Mouse (Mus musculus): ENCODE data around the gene Bicral. TPM values are rescaled to one million over a fixed set of nuclear protein-coding genes. Genes with fewer than 3 reads are reported as not detected.
A peak's percentile ranks its signal among the peaks of the same experiment; 100 is the strongest.

Bicral gene
- polyA plus RNA-seq, 1 experiment from 2014 or later: 1.8 TPM

GRCm38 (mm10) chr17:46885218-46885909 lies 27.1 kb upstream of the Bicral start:
- peak overlapping the region; percentile 24; the same call in 1 of the 2 replicates for H3K27ac ChIP-seq (ENCODE audit: low read depth)
- H3K27me3 ChIP-seq (ENCODE audit: insufficient read depth, low read length): no peaks in the 10 kb centered on the region
- H3K9ac ChIP-seq (replicated peaks): no peak overlapping the region
- ATAC-seq (no peak), DNase-seq (no peak)
- no peaks in the 10 kb centered on the region for H3K9me3 ChIP-seq (ENCODE audit: low read length)
- peaks cover 27% of the 10 kb centered on the region for H3K4me1 ChIP-seq (ENCODE audit: insufficient read depth)
- TF ChIP-seq CTCF (IDR thresholded peaks at IDR 0.05; ENCODE audit: low read depth) (no peak), EP300 (IDR thresholded peaks at IDR 0.05; ENCODE audit: low read depth) (no peak)
- H3K36me3 ChIP-seq (replicated peaks; ENCODE audit: insufficient read depth, low read length): no peaks in the 10 kb centered on the region
- H3K4me3 ChIP-seq (ENCODE audit: low read depth, low read length): no peak overlapping the region
- H3K4me2 ChIP-seq (ENCODE audit: low read depth, low read length): peak overlapping the region; percentile 57
- WGBS (ENCODE audit: insufficient replicate concordance): 54% methylated on average over 11 of the region's 11 CpGs

GRCm38 (mm10) chr17:46884766-46885165 lies 26.5 kb upstream of the Bicral start:
- H3K9me3 ChIP-seq (ENCODE audit: low read length): no peaks in the 10 kb centered on the region
- H3K9ac ChIP-seq (replicated peaks): no peak overlapping the region
- no peak overlapping the region for H3K27ac ChIP-seq (ENCODE audit: low read depth)
- DNase-seq: no peak
- 64% methylated on average over 6 of the region's 6 CpGs for WGBS (ENCODE audit: insufficient replicate concordance)
- H3K4me2 ChIP-seq (ENCODE audit: low read depth, low read length): no peak overlapping the region
- H3K27me3 ChIP-seq (ENCODE audit: insufficient read depth, low read length): no peaks in the 10 kb centered on the region
- TF ChIP-seq CTCF (IDR thresholded peaks at IDR 0.05; ENCODE audit: low read depth): no peak
- no peak for TF ChIP-seq EP300 (IDR thresholded peaks at IDR 0.05; ENCODE audit: low read depth)
- no peak for ATAC-seq
- H3K4me1 ChIP-seq (ENCODE audit: insufficient read depth): peaks cover 28% of the 10 kb centered on the region
- H3K4me3 ChIP-seq (ENCODE audit: low read depth, low read length): no peak overlapping the region
- no peaks in the 10 kb centered on the region for H3K36me3 ChIP-seq (replicated peaks; ENCODE audit: insufficient read depth, low read length)

- no peaks in the 10 kb centered on the region for H3K36me3 ChIP-seq (replicated peaks; ENCODE audit: insufficient read depth, low read length)
- no peak overlapping the region for H3K4me2 ChIP-seq (ENCODE audit: low read depth, low read length)
- H3K27me3 ChIP-seq (ENCODE audit: insufficient read depth, low read length): no peaks in the 10 kb centered on the region
- ATAC-seq (no peak), DNase-seq (no peak)
- 75% methylated on average over 9 of the region's 9 CpGs for WGBS (ENCODE audit: insufficient replicate concordance)
- H3K27ac ChIP-seq (ENCODE audit: low read depth): no peak overlapping the region
- H3K9me3 ChIP-seq (ENCODE audit: low read length): no peaks in the 10 kb centered on the region
- H3K4me1 ChIP-seq (ENCODE audit: insufficient read depth): peaks cover 31% of the 10 kb centered on the region
- H3K4me3 ChIP-seq (ENCODE audit: low read depth, low read length): no peak overlapping the region
- H3K9ac ChIP-seq (replicated peaks): no peak overlapping the region
- TF ChIP-seq CTCF (IDR thresholded peaks at IDR 0.05; ENCODE audit: low read depth): no peak
- no peak for TF ChIP-seq EP300 (IDR thresholded peaks at IDR 0.05; ENCODE audit: low read depth)
These were observed 24.8 kb upstream of the Bicral start for GRCm38 (mm10) chr17:46883107-46883506.

- WGBS (ENCODE audit: insufficient replicate concordance): 77% methylated on average over 6 of the region's 6 CpGs
- peaks cover 35% of the 10 kb centered on the region for H3K4me1 ChIP-seq (ENCODE audit: insufficient read depth)
These were observed 23.4 kb upstream of the Bicral start for GRCm38 (mm10) chr17:46881728-46882127.

GRCm38 (mm10) chr17:46880322-46880721 lies 22.0 kb upstream of the Bicral start:
- H3K9ac ChIP-seq (replicated peaks): no peak overlapping the region
- 51% methylated on average over 2 of the region's 2 CpGs for whole genome bisulfite sequencing (ENCODE audit: insufficient replicate concordance)
- peaks cover 27% of the 10 kb centered on the region for H3K4me1 ChIP-seq (ENCODE audit: insufficient read depth)

More at GRCm38 (mm10) chr17:46881728-46882127, 23.4 kb upstream of the Bicral start:
- Histone ChIP-seq H3K9ac (replicated peaks) (no peak overlapping the region), H3K4me2 (ENCODE audit: low read depth, low read length) (no peak overlapping the region), H3K36me3 (replicated peaks; ENCODE audit: insufficient read depth, low read length) (no peaks in the 10 kb centered on the region), H3K4me3 (ENCODE audit: low read depth, low read length) (no peak overlapping the region), H3K27me3 (ENCODE audit: insufficient read depth, low read length) (no peaks in the 10 kb centered on the region), H3K27ac (ENCODE audit: low read depth) (no peak overlapping the region), H3K9me3 (ENCODE audit: low read length) (no peaks in the 10 kb centered on the region)
- DNase-seq (no peak), ATAC-seq (no peak)
- no peak for TF ChIP-seq CTCF (IDR thresholded peaks at IDR 0.05; ENCODE audit: low read depth)

GRCm38 (mm10) chr17:46879841-46880311 lies 21.6 kb upstream of the Bicral start:
- H3K27me3 ChIP-seq (ENCODE audit: insufficient read depth, low read length): no peaks in the 10 kb centered on the region
- ATAC-seq (peak; percentile 31; the same call in 1 of the 2 replicates), DNase-seq (peak; percentile 37)
- no peak overlapping the region for H3K4me2 ChIP-seq (ENCODE audit: low read depth, low read length)
- no peak overlapping the region for H3K4me3 ChIP-seq (ENCODE audit: low read depth, low read length)
- H3K9me3 ChIP-seq (ENCODE audit: low read length): no peaks in the 10 kb centered on the region
- H3K36me3 ChIP-seq (replicated peaks; ENCODE audit: insufficient read depth, low read length): no peaks in the 10 kb centered on the region
- 0 out of 2 replicates have a peak, but pooled peaks have one; percentile 33 for TF ChIP-seq EP300 (IDR thresholded peaks at IDR 0.05; ENCODE audit: low read depth)
- no peak for TF ChIP-seq CTCF (IDR thresholded peaks at IDR 0.05; ENCODE audit: low read depth)
- H3K27ac ChIP-seq (ENCODE audit: low read depth): peak overlapping the region; percentile 0; the same call in 1 of the 2 replicates
- H3K9ac ChIP-seq (replicated peaks): no peak overlapping the region
- H3K4me1 ChIP-seq (ENCODE audit: insufficient read depth): peaks cover 23% of the 10 kb centered on the region
- 48% methylated on average over 14 of the region's 14 CpGs for WGBS (ENCODE audit: insufficient replicate concordance)

More at GRCm38 (mm10) chr17:46880322-46880721, 22.0 kb upstream of the Bicral start:
- no peak for ATAC-seq
- no peaks in the 10 kb centered on the region for H3K27me3 ChIP-seq (ENCODE audit: insufficient read depth, low read length)
- no peaks in the 10 kb centered on the region for H3K9me3 ChIP-seq (ENCODE audit: low read length)
- peak overlapping the region; percentile 0; the same call in 1 of the 2 replicates for H3K27ac ChIP-seq (ENCODE audit: low read depth)
- H3K4me2 ChIP-seq (ENCODE audit: low read depth, low read length): no peak overlapping the region
- DNase-seq: no peak
- H3K4me3 ChIP-seq (ENCODE audit: low read depth, low read length): no peak overlapping the region
- no peaks in the 10 kb centered on the region for H3K36me3 ChIP-seq (replicated peaks; ENCODE audit: insufficient read depth, low read length)
- no peak for TF ChIP-seq EP300 (IDR thresholded peaks at IDR 0.05; ENCODE audit: low read depth)

Data from liver, postnatal 0 days (tissue).